Comparison of ENCODE assay signal across 31 mouse cellular contexts in the genomic region with DNA sequence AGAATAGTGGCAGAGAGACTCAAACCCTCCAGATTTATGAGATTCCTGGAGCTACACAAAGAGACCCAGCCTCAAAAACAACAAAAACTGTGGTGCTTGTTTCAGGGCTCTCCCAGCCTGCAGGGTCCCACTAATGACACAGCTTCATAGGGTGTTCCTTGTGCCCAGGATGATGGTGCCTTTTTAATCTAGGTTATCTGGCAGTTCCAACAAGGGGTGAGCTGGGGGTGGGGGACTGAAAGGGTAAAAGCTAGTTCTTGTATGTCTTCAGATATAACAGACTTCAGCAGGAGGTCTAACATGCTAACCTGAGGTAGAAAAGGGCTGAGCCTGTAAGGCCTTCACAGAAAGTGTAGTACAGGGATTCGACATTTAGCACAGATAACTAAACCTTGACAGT.
A peak's percentile ranks its signal among the peaks of the same experiment; 100 is the strongest.
DNase-seq lines count a peak whose midpoint lies in the region; ATAC-seq and TF ChIP-seq lines count a peak whose summit lies in the region.
"Had no signal": no experiment of that assay in that cellular context is flagged by ENCODE, and none has a peak within 500 bp of the region (broad histone marks: within the 10 kb centered on the region; RNA-seq: fewer than 3 reads in every experiment).

No protein-coding gene starts in this region.

- H3K9me3 ChIP-seq in forebrain, embryonic 10.5 days: no peaks in the 10 kb centered on the region
- H3K9me3 ChIP-seq in forebrain, postnatal 0 days (ENCODE audit: low read length): no peaks in the 10 kb centered on the region
- H3K9me3 ChIP-seq in midbrain, embryonic 10.5 days (replicated peaks): no peaks in the 10 kb centered on the region
- H3K9me3 ChIP-seq in midbrain, embryonic 15.5 days: no peaks in the 10 kb centered on the region
- no peaks in the 10 kb centered on the region for H3K9me3 ChIP-seq in liver, embryonic 11.5 days (ENCODE audit: control insufficient read depth, low read length)
- H3K9me3 ChIP-seq in liver, embryonic 16.5 days (replicated peaks; ENCODE audit: control insufficient read depth, low read length): no peaks in the 10 kb centered on the region
- H3K9me3 ChIP-seq: embryonic facial prominence, embryonic 15.5 days; heart, embryonic 12.5 days; hindbrain, embryonic 13.5 days; limb, embryonic 13.5 days; neural tube, embryonic 12.5 days had no signal

- peaks cover 45% of the 10 kb centered on the region for H3K4me1 ChIP-seq in forebrain, embryonic 10.5 days
- 0 out of 2 replicates have a peak, but pooled peaks cover 6% of the 10 kb centered on the region for H3K4me1 ChIP-seq in forebrain, postnatal 0 days (ENCODE audit: insufficient read depth)
- H3K4me1 ChIP-seq in midbrain, embryonic 10.5 days: peaks cover 33% of the 10 kb centered on the region
- peaks cover 16% of the 10 kb centered on the region for H3K4me1 ChIP-seq in midbrain, embryonic 15.5 days
- H3K4me1 ChIP-seq in liver, embryonic 11.5 days (replicated peaks; ENCODE audit: control insufficient read depth, insufficient read depth, low read length): peaks cover 19% of the 10 kb centered on the region
- peaks cover 39% of the 10 kb centered on the region for H3K4me1 ChIP-seq in liver, embryonic 16.5 days (ENCODE audit: control insufficient read depth, low read depth, low read length)

- no peak for ATAC-seq in forebrain, postnatal 0 days
- no peak for ATAC-seq in midbrain, embryonic 15.5 days (replicated peaks)
- ATAC-seq in liver, embryonic 11.5 days (replicated peaks; ENCODE audit: low FRiP score): peak; percentile 64
- ATAC-seq in liver, embryonic 16.5 days (ENCODE audit: low read depth): peak; percentile 52
- ATAC-seq: activated CD4-positive, CD25-positive, alpha-beta regulatory T cell, adult 4 months; intestine, postnatal 0 days had no signal

- no peak overlapping the region for H3K9ac ChIP-seq in forebrain, postnatal 0 days
- H3K9ac ChIP-seq in midbrain, embryonic 15.5 days: no peak overlapping the region
- H3K9ac ChIP-seq in liver, embryonic 11.5 days (ENCODE audit: low read depth, low read length): no peak overlapping the region
- no peak overlapping the region for H3K9ac ChIP-seq in liver, embryonic 16.5 days (ENCODE audit: low read depth, low read length)
- H3K9ac ChIP-seq: embryonic facial prominence, embryonic 15.5 days; heart, embryonic 12.5 days; limb, embryonic 13.5 days; neural tube, embryonic 12.5 days had no signal

- no peak overlapping the region for H3K4me2 ChIP-seq in forebrain, postnatal 0 days (ENCODE audit: low read depth)
- H3K4me2 ChIP-seq in midbrain, embryonic 15.5 days: no peak overlapping the region
- H3K4me2 ChIP-seq in liver, embryonic 11.5 days: no peak overlapping the region
- H3K4me2 ChIP-seq in liver, embryonic 16.5 days (ENCODE audit: low read depth, low read length): no peak overlapping the region
- H3K4me2 ChIP-seq: heart, embryonic 12.5 days had no signal

- 67% methylated on average over 1 of the region's 1 CpGs for WGBS in forebrain, embryonic 10.5 days
- 53% methylated on average over 1 of the region's 1 CpGs for WGBS in forebrain, postnatal 0 days
- 76% methylated on average over 1 of the region's 1 CpGs for WGBS in midbrain, embryonic 10.5 days
- WGBS in midbrain, embryonic 15.5 days: 72% methylated on average over 1 of the region's 1 CpGs
- WGBS in liver, embryonic 11.5 days: 79% methylated on average over 1 of the region's 1 CpGs
- 66% methylated on average over 1 of the region's 1 CpGs for WGBS in liver, embryonic 16.5 days (ENCODE audit: insufficient replicate concordance)

- H3K36me3 ChIP-seq in forebrain, embryonic 10.5 days (replicated peaks): peaks cover 6% of the 10 kb centered on the region; the same call in 1 of the 2 replicates
- no peaks in the 10 kb centered on the region for H3K36me3 ChIP-seq in forebrain, postnatal 0 days (ENCODE audit: insufficient read depth)
- H3K36me3 ChIP-seq in midbrain, embryonic 10.5 days: no peaks in the 10 kb centered on the region
- no peaks in the 10 kb centered on the region for H3K36me3 ChIP-seq in midbrain, embryonic 15.5 days (replicated peaks)
- H3K36me3 ChIP-seq in liver, embryonic 11.5 days (ENCODE audit: control insufficient read depth, insufficient read depth, low read length): no peaks in the 10 kb centered on the region
- H3K36me3 ChIP-seq in liver, embryonic 16.5 days (ENCODE audit: control insufficient read depth, insufficient read depth): no peaks in the 10 kb centered on the region
- H3K36me3 ChIP-seq: embryonic facial prominence, embryonic 15.5 days; heart, embryonic 12.5 days; hindbrain, embryonic 13.5 days; limb, embryonic 13.5 days; neural tube, embryonic 12.5 days had no signal

- intact Hi-C loops in left cerebral cortex, postnatal 10 days (cut with DNase I): no loop called here

- no peaks in the 10 kb centered on the region for H3K27me3 ChIP-seq in forebrain, embryonic 10.5 days (ENCODE audit: poor library complexity, severe bottlenecking)
- no peaks in the 10 kb centered on the region for H3K27me3 ChIP-seq in forebrain, postnatal 0 days (ENCODE audit: insufficient read depth, low read length)
- H3K27me3 ChIP-seq in midbrain, embryonic 10.5 days (ENCODE audit: low read depth, poor library complexity, severe bottlenecking): no peaks in the 10 kb centered on the region
- no peaks in the 10 kb centered on the region for H3K27me3 ChIP-seq in midbrain, embryonic 15.5 days (replicated peaks)
- H3K27me3 ChIP-seq in liver, embryonic 11.5 days (replicated peaks; ENCODE audit: control insufficient read depth, insufficient read depth, low read length): no peaks in the 10 kb centered on the region
- H3K27me3 ChIP-seq in liver, embryonic 16.5 days (ENCODE audit: control insufficient read depth, insufficient read depth, low read depth, low read length): no peaks in the 10 kb centered on the region
- H3K27me3 ChIP-seq: CH12.LX; embryonic facial prominence, embryonic 15.5 days; heart, embryonic 12.5 days; hindbrain, embryonic 13.5 days; limb, embryonic 13.5 days; neural tube, embryonic 12.5 days had no signal

- DNase-seq in forebrain, embryonic 10.5 days (ENCODE audit: extremely low spot score, low spot score): no peak
- no peak for DNase-seq in forebrain, postnatal 0 days
- no peak for DNase-seq in midbrain, embryonic 10.5 days (ENCODE audit: low spot score)
- no peak for DNase-seq in liver, embryonic 11.5 days (ENCODE audit: low spot score)
- DNase-seq in left cerebral cortex, postnatal 10 days (ENCODE audit: extremely low spot score in 1 of 2, low spot score in 2 of 2): no peak
- no peak for DNase-seq in embryo, embryonic 9.5 days (ENCODE audit: extremely low spot score)
- DNase-seq: adrenal gland, adult 2 months; adrenal gland, postnatal 36 days; cerebellum, adult 8-10 months; gastrocnemius, postnatal 25 days; heart, adult 18-20 months; heart, postnatal 4 days; kidney, adult 9 months; kidney, postnatal 10 days; layer of hippocampus, adult 9-11 months; lung, adult 2 months; lung, postnatal 10 days; thymus, adult 2 months; thymus, postnatal 36 days had no signal

- H3K4me3 ChIP-seq in forebrain, embryonic 10.5 days: no peak overlapping the region
- no peak overlapping the region for H3K4me3 ChIP-seq in forebrain, postnatal 0 days (ENCODE audit: low read depth, low read length)
- no peak overlapping the region for H3K4me3 ChIP-seq in midbrain, embryonic 10.5 days
- H3K4me3 ChIP-seq in midbrain, embryonic 15.5 days: no peak overlapping the region
- H3K4me3 ChIP-seq in liver, embryonic 11.5 days (ENCODE audit: low read depth, low read length): no peak overlapping the region
- no peak overlapping the region for H3K4me3 ChIP-seq in liver, embryonic 16.5 days (ENCODE audit: low read depth, low read length)
- H3K4me3 ChIP-seq: embryonic facial prominence, embryonic 15.5 days; heart, embryonic 12.5 days; hindbrain, embryonic 13.5 days; limb, embryonic 13.5 days; myocyte; neural tube, embryonic 12.5 days had no signal

- TF ChIP-seq CTCF in forebrain, postnatal 0 days (IDR thresholded peaks at IDR 0.05; ENCODE audit: low read depth): no peak

- peak overlapping the region; percentile 86 for H3K27ac ChIP-seq in forebrain, embryonic 10.5 days
- no peak overlapping the region for H3K27ac ChIP-seq in forebrain, postnatal 0 days (ENCODE audit: low read depth, low read length)
- H3K27ac ChIP-seq in midbrain, embryonic 10.5 days (replicated peaks): peak overlapping the region; percentile 82; the same call in 1 of the 2 replicates
- H3K27ac ChIP-seq in midbrain, embryonic 15.5 days: no peak overlapping the region
- no peak overlapping the region; the same call in 1 of the 2 replicates for H3K27ac ChIP-seq in liver, embryonic 11.5 days (ENCODE audit: low read depth, low read length)
- peak overlapping the region; percentile 56 for H3K27ac ChIP-seq in liver, embryonic 16.5 days (ENCODE audit: low read length)
- H3K27ac ChIP-seq: embryonic facial prominence, embryonic 15.5 days; hindbrain, embryonic 13.5 days; macrophage; neural tube, embryonic 12.5 days had no signal

Comparison
In these comparisons a context has a peak if more than half of its experiments do, and no peak if none do; other contexts are left out.
1. H3K27ac ChIP-seq: peak in forebrain, embryonic 10.5 days (single experiment), midbrain, embryonic 10.5 days (single experiment) and liver, embryonic 16.5 days (single experiment); none in forebrain, postnatal 0 days (single experiment), midbrain, embryonic 15.5 days (single experiment) and liver, embryonic 11.5 days (single experiment).
2. ATAC-seq: peak in liver, embryonic 11.5 days (single experiment) and liver, embryonic 16.5 days (single experiment); none in forebrain, postnatal 0 days (single experiment) and midbrain, embryonic 15.5 days (single experiment).